Mouse (Mus musculus) T-cell, adult 2 months (primary cell): ENCODE data around the gene Ttn.

Experiments used
- DNase-seq: peaks from one replicate; pipeline ENCODE4 v3.0.0; 2022; ENCODE audit warnings: low spot score

Gene Ttn

GRCm38 (mm10) chr2:76962045-76962432 lies 20.3 kb downstream of the Ttn start:
- no peak for DNase-seq

DNA sequence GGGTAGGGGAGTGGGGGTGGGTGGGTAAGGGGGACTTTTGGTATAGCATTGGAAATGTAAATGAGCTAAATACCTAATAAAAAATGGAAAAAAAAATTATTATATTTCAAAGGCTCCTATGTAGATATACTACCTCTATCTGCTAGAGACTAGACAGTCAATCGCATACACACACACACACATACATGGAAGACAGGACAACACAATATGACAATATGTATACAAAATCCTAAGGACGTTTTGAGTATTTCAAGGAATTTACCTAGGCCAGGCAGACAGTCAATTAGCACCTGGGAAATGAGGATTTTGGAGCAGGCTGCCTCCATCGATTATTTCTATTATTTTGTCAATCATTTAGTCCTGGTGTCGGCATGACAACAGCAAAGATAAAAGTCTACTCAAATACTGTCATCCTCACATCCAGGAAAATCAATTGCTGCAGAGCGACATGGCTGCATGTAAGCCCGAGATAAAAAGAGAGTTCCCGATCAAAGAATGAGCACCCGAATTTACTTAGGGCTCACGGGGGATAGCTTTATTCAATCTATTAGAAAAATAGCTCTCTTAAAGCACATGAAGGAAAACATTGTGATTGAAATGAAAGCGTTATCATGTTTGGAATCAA lies 20.8 kb downstream of the Ttn start:
- DNase-seq = no peak

DNA sequence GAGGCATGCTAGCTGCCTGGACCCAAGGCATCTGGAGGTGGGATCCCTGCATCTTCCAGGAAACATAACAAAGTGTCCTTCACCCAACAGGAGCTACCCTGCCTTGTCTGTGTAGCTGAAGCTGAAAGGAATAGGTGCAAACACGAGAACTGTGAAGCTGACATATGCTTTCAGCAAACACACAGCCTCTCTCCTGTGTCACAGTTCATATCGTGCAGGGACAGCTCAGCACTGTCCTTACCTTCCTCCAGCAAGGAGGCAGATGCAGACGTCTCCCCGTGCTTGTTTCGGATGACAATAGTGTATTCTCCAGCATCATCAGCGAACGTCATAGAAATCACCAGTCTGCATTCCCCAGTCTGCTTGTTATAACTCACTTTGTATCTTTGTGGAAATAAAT lies 32.6 kb downstream of the Ttn start:
- DNase-seq = no peak

DNA sequence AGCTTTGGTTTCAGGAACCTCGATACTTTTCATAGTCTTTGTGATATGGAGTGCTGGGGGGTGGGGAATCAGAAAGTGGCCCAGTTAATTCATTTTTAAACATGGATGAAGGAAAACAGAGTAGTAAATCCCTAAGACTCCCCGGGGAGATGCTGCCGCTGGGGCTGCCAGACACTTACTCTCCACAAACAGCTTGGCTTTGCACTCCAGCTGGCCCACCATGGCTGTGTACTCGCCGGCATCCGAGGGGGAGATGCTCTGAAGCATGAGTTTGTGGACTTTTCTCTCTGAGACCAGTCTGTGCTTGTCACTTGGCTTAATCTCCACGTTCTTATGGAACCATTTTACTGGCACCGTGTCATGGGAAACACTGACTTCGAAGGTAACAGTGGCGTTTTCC lies 43.8 kb downstream of the Ttn start:
- no peak for DNase-seq

GRCm38 (mm10) chr2:76929718-76930117 lies 52.6 kb downstream of the Ttn start:
- no peak for DNase-seq

- DNase-seq = no peak
Measured at GRCm38 (mm10) chr2:76928816-76929215, 53.5 kb downstream of the Ttn start.

DNA sequence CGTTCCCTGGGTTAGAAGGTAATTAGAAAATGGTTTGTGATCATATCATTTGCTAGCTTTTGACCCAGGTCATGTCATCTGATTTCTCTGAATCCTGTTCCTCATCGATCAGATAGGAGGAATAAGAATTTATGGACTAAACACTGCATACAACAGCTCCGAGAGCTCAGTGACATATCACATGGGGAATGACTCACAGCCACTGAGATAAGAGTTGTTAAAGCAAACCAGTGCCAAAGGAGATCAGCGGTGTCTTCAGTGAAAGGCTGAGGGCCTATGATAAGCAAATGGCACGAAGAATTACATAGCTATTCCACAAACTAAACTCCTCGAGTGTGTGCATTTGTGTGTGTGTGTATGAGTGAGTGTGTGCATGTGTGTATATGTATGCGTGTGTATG lies 54.0 kb downstream of the Ttn start:
- DNase-seq = no peak

DNA sequence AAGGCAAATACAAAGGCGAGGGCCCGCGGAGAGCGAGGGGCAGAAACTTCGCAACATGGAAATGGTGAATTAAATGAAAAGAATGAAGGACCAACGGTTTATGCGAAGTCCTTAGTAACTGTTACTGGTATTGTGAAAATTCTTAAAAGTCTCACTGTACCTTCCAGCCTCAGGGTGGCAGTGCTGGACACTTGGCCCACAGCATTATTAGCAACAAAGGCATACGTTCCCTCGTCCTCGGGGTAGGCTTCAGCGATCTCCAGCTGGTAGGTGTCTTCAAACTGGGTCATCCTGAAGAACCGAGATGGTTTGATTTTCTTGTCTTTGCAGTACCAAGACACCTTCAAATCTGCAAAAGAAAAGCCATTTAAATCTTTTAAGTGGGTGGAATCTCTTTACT lies 55.4 kb downstream of the Ttn start:
- DNase-seq = no peak

DNA sequence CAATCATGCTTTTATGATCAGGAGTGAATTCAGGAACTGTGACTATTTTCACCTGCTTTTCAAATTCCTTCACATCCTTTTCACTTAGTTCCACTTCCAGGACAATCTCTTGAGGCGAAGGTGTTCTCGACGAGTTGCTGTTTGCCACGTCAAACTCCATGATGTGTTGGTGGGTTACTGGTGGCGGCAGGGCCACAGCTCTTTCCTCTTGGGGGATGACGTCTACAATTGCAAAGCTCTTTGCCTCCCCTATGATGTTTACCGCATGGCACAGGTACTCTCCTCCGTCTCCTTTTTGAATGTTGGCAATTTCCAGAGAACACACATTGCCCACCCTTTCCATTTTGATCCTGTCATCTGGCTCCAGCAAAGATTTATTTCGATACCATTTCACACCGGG lies 67.4 kb downstream of the Ttn start:
- DNase-seq = no peak

DNA sequence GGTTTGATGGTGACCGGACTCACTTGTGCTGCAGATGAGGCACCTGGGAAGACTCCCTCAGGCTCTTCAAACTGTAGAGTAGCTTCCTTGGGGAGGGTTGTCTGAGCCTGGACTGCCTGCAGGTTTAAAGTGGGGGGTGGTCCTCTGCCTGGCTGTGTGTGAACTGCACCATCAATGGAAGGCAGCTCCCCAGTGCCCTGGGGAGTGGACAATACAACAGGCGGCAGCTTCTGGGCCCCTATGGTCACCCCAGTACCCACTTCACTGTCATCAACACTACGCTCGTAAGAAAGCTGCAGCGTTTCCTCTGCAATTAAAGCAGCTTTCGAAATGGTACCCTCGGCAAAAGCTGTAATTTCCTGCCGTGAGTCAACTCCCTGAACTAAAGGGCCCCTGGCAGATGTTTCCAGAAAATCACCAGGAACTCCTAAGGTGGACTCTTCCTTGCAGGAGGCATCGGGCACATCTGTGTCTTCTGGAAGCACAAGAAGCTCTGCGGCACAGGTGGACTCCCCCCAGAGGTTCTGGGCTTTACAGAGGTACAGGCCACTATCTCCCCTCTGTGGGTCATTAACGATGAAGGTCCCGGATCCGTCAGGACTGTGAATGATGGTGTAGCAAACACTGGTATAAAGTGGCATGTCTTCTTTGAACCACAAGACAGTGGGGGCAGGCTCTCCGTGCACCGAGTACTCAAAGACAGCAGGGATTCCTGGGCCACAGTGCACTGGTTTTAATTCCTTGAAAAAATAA lies 73.5 kb downstream of the Ttn start:
- no peak for DNase-seq

GRCm38 (mm10) chr2:76903351-76903750 lies 79.0 kb downstream of the Ttn start:
- no peak for DNase-seq

DNA sequence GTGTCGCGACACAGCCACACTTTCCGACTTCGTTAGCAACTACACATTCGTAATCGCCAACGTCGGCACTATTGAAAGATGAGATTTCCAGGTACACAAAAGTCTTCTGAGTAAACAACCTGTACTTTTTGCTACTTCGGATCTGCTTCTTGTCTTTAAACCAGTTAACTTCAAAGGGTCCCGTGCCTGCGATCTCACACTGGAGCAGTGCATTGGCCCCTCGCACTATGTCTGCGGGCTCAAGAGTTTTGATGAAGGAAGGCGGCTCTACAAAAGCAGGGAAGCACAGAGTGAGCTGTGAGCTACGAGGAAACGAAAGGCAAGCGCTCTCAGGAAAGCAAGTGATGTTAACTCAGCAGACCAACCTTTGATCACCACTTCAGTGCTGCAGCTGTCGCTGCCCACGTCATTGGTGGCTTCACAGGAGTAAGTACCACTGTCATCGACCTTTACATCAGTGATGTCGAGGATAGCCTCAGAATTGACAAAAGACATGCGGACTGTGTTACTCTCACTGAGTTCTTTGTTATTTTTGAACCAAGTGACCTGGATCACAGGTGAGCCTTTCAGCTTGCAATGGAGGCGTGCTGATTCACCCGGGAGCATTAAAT lies 80.8 kb downstream of the Ttn start:
- DNase-seq = no peak

- no peak for DNase-seq
Measured at GRCm38 (mm10) chr2:76899886-76900285, 82.5 kb downstream of the Ttn start.

- no peak for DNase-seq
Measured at GRCm38 (mm10) chr2:76896990-76897389, 85.4 kb downstream of the Ttn start.

- DNase-seq = no peak
Measured at GRCm38 (mm10) chr2:76895327-76895726, 87.0 kb downstream of the Ttn start.

GRCm38 (mm10) chr2:76888721-76889120 lies 93.6 kb downstream of the Ttn start:
- DNase-seq = no peak

GRCm38 (mm10) chr2:76885855-76886254 lies 96.5 kb downstream of the Ttn start:
- no peak for DNase-seq

DNA sequence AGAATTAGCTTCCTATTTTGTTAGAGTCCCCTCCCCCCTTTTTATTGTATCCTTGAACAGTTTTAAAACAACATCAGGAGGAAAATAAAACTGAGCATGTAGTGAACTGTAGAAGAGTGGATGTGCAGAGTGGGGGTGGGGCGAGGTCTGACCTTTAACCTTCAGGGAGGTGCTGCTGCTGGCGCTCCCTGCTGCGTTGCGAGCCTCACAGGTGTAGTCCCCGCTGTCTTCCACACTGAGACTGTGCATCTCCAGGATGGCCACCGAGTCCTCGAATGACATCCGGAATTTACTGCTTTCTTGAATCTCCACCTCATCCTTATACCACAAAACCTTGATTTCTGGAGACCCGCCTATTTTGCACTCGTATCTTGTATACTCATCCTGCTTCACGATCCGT lies 100.9 kb downstream of the Ttn start:
- no peak for DNase-seq

DNA sequence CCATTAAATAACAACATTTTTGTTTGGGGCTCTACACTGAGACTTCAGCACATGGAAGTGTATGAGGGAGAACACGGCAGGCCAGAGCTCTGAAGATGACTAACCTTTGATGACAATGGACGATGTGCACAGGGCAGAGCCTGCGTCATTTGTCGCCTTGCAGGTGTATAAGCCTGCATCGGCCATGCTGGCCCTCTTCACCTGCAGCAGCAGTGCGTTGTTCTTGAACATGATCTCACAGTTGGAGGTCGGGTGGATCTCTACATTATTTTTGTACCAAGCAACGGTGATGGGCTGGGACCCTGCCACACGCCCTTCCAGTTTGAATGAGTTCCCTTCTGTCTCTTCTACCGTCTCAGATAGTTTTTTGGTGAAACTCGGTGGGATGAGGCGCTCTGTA lies 106.8 kb downstream of the Ttn start:
- DNase-seq = no peak

- DNase-seq = no peak
Measured at GRCm38 (mm10) chr2:76866928-76867327, 115.4 kb downstream of the Ttn start.

DNA sequence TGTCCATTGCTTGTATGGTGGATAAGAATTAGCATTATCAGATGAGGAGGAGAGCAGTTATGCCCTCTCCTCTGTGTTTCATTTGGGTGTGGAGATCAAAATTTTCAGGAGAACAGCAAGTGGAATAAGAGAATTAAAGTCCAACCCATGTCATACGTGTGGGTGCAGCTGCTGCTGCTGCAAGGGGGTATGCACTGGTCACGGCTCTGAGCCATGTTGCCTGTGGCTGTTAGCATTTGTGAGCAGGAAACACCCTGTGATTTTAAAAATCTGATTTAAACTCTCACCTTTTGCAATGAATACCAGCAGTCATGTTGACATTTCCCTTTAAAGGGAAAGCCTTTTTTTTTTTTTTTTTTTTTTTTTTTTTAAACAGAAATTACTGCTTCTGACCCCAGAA lies 116.8 kb downstream of the Ttn start:
- DNase-seq = no peak

GRCm38 (mm10) chr2:76861327-76861726 lies 121.0 kb downstream of the Ttn start:
- no peak for DNase-seq

- DNase-seq = no peak
Measured at GRCm38 (mm10) chr2:76850066-76850465, 132.3 kb downstream of the Ttn start.

GRCm38 (mm10) chr2:76843162-76843561 lies 139.2 kb downstream of the Ttn start:
- no peak for DNase-seq
